Mouse (Mus musculus) liver, postnatal 0 days (tissue): ENCODE data around the gene Gnmt. TPM values are rescaled to one million over a fixed set of nuclear protein-coding genes. Genes with fewer than 3 reads are reported as not detected.
A peak's percentile ranks its signal among the peaks of the same experiment; 100 is the strongest.

Source experiments
- ATAC-seq: fragments of 200-750 bp; cut with Nextera tagmentation; 2 replicates; pipeline ENCODE4 v1.8.0; 2017; ENCODE audit warnings: mild to moderate bottlenecking, moderate library complexity
- DNase-seq: peaks from one replicate; pipeline ENCODE4 v3.0.0-alpha.2; 2016
- H3K27ac ChIP-seq: fragments of 300-500 bp; sonication (generic); 2 replicates; pipeline ENCODE4 v1.5.1; 2014; ENCODE audit warnings: antibody characterized with exemption, moderate library complexity, mild to moderate bottlenecking, low read depth
- H3K27me3 ChIP-seq: fragments of 300-500 bp; sonication (generic); 2 replicates; pipeline ENCODE4 v1.6.1; 2014; ENCODE audit warnings: low read length, control low read depth, mixed read lengths; ENCODE audit not compliant: insufficient read depth
- H3K36me3 ChIP-seq: fragments of 300-500 bp; sonication (generic); replicated peaks from 2 replicates; pipeline ENCODE4 v1.6.1; 2014; ENCODE audit warnings: mild to moderate bottlenecking, control low read depth, low read length, moderate library complexity, mixed read lengths; ENCODE audit not compliant: insufficient read depth
- H3K4me1 ChIP-seq: fragments of 300-500 bp; sonication (generic); 2 replicates; pipeline ENCODE4 v1.6.1; 2014; ENCODE audit warnings: antibody characterized with exemption, mild to moderate bottlenecking, control low read depth; ENCODE audit not compliant: insufficient read depth
- H3K4me2 ChIP-seq: fragments of 300-500 bp; sonication (generic); 2 replicates; pipeline ENCODE4 v1.6.1; 2014; ENCODE audit warnings: low read depth, mild to moderate bottlenecking, low read length, moderate library complexity, mixed read lengths
- H3K4me3 ChIP-seq: fragments of 300-500 bp; sonication (generic); 2 replicates; pipeline ENCODE4 v1.5.1; 2014; ENCODE audit warnings: low read depth, low read length
- H3K9ac ChIP-seq: fragments of 300-500 bp; sonication (generic); replicated peaks from 2 replicates; pipeline ENCODE4 v1.6.1; 2014; ENCODE audit warnings: mild to moderate bottlenecking, moderate library complexity
- H3K9me3 ChIP-seq: fragments of 300-500 bp; sonication (generic); 2 replicates; pipeline ENCODE4 v1.6.1; 2016; ENCODE audit warnings: mild to moderate bottlenecking, control low read depth, low read length, mixed read lengths
- CTCF ChIP-seq: sonication (generic); IDR thresholded peaks from 2 replicates; pipeline ENCODE4 v1.5.1; 2016; ENCODE audit warnings: antibody characterized with exemption, low read depth
- EP300 ChIP-seq: IDR thresholded peaks from 2 replicates; pipeline ENCODE4 v1.6.1; 2016; ENCODE audit warnings: antibody characterized with exemption, low read depth, mild to moderate bottlenecking
- WGBS: fragments of 180-500 bp; shearing (Covaris S2); extraction: QIAGEN DNeasy Blood & Tissue Kit; methylation state at CpG from one replicate; pipeline ENCODE4 v1.1.7; 2014; ENCODE audit not compliant: insufficient replicate concordance; 5-methylcytosine and 5-hydroxymethylcytosine counted together
- polyA plus RNA-seq: library from polyadenylated mRNA; unstranded; fragments of >200 nt; fragmentation: Nextera tagmentation; extraction: Ambion mirVana; gene quantifications from 2 replicates; pipeline ENCODE4 v1.2.1, GENCODE M21; 2015

Gene Gnmt
- polyA plus RNA-seq: 707 and 780 TPM in 2 replicates

DNA sequence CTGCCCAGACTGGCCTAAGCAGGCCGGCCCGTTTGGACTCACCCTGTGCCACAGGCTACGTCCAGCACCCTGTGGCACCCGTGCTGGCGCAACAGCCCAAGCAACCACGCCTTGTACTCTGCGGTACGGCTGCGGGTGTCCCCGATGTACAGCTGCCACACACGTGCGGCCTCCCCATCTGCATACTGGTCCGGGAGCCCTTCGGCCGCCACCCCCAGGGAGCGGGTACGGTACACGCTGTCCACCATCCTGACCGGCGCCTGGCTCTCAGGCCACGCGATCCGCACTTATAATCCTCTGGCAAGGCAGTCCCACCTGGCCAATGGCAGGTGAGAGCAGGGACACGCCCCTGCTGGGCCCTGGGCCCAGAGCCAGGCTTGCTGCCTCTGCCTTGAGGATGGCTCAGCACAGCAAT, at the start of gene Gnmt:
Gene Gnmt (minus strand): TSS at position 265 of the 415 bp plus-strand sequence.
- Histone ChIP-seq H3K27ac (peak within 1 kb of the TSS; percentile 91), H3K9ac (peak within 1 kb of the TSS; percentile 79), H3K36me3 (peaks cover 19% of the 10 kb centered on the region), H3K4me1 (0 out of 2 replicates have a peak, but pooled peaks cover 7% of the 10 kb centered on the region), H3K4me2 (peak within 1 kb of the TSS; percentile 64), H3K4me3 (peak within 1 kb of the TSS; percentile 55), H3K27me3 (no peaks in the 10 kb centered on the region), H3K9me3 (no peaks in the 10 kb centered on the region)
- ATAC-seq (peak; percentile 86), DNase-seq (peak; percentile 85)
- WGBS: 22% methylated on average over 24 of the region's 24 CpGs
- TF ChIP-seq EP300 (peak; percentile 49; the same call in 1 of the 2 replicates), CTCF (no peak)

DNA sequence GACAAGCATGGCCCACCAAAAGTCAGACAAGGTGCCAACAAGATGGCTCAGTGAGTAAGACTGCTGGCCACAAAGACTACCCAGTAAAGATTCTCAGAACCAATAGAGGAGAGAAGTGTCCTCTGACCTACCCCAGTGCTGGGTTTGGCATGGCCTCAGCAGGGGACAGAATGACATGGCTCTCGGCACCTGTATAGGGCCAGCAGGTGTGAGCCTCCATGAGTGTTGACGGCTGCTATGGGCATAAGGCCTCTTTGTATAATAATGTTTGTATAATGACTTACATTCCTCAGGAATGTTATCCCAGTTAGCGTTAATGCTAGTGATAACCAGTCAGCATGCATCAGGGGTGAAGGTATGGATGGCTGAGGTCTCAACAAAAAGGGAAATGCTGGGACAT, 47.1 kb upstream of the Gnmt start:
- H3K9me3 ChIP-seq: no peaks in the 10 kb centered on the region
- no peak overlapping the region for H3K4me3 ChIP-seq
- H3K9ac ChIP-seq: no peak overlapping the region
- no peak for DNase-seq
- TF ChIP-seq CTCF (no peak), EP300 (no peak)
- H3K27ac ChIP-seq: no peak overlapping the region
- H3K27me3 ChIP-seq: no peaks in the 10 kb centered on the region
- no peak overlapping the region for H3K4me2 ChIP-seq
- H3K4me1 ChIP-seq: peaks cover 18% of the 10 kb centered on the region
- ATAC-seq: no peak
- peaks cover 49% of the 10 kb centered on the region for H3K36me3 ChIP-seq
- 89% methylated on average over 3 of the region's 3 CpGs for WGBS

DNA sequence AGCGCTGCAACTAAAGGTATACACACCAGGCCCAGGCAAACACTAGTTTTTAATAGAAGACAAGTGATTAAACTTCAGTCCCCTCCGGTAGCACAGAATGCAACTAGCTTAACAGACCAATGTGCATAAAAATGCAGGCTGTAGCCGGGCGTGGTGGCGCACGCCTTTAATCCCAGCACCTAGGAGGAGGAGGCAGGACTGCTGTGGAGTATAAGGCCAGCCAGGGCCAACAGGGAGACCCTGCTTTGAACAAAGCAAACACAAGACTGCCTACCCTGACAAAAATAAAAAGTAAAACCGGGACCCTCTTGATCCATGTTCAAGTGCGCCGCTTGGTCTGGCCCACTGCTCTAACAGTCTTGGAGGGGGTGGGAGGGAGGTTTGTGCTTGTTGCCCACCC, 46.1 kb upstream of the Gnmt start:
- TF ChIP-seq CTCF (no peak), EP300 (no peak)
- Histone ChIP-seq H3K9me3 (no peaks in the 10 kb centered on the region), H3K4me3 (no peak overlapping the region), H3K36me3 (peaks cover 42% of the 10 kb centered on the region), H3K27ac (no peak overlapping the region), H3K4me1 (peaks cover 17% of the 10 kb centered on the region), H3K27me3 (no peaks in the 10 kb centered on the region), H3K4me2 (no peak overlapping the region), H3K9ac (no peak overlapping the region)
- WGBS: 90% methylated on average over 9 of the region's 9 CpGs
- DNase-seq (no peak), ATAC-seq (no peak)

DNA sequence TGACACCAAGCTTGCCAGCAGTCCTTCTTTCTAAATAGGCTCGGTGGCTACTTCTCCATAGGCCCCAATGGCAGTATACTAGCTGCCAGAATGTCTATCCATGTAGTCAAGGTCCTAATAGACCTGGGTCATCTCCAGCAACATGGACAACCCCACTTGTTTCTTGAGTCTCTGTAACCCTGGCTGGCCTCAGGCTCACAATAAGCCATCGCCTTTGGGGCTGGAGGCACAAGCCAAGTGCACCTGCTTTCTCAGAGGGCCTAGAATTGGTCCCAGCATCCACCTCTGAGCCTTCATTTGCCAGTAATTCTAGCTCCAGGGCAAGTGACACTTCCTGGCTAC, 45.1 kb upstream of the Gnmt start:
- DNase-seq (no peak), ATAC-seq (no peak)
- H3K36me3 ChIP-seq: peaks cover 33% of the 10 kb centered on the region
- H3K9ac ChIP-seq: peak overlapping the region; percentile 90; the same call in 1 of the 2 replicates
- H3K4me1 ChIP-seq: peaks cover 17% of the 10 kb centered on the region
- no peaks in the 10 kb centered on the region for H3K9me3 ChIP-seq
- H3K27me3 ChIP-seq: no peaks in the 10 kb centered on the region
- H3K4me3 ChIP-seq: 0 out of 2 replicates have a peak overlapping the region, but pooled peaks have one; percentile 80
- TF ChIP-seq CTCF (no peak), EP300 (no peak)
- peak overlapping the region; percentile 90; the same call in 1 of the 2 replicates for H3K4me2 ChIP-seq
- H3K27ac ChIP-seq: peak overlapping the region; percentile 49
- 44% methylated on average over 2 of the region's 2 CpGs for WGBS

DNA sequence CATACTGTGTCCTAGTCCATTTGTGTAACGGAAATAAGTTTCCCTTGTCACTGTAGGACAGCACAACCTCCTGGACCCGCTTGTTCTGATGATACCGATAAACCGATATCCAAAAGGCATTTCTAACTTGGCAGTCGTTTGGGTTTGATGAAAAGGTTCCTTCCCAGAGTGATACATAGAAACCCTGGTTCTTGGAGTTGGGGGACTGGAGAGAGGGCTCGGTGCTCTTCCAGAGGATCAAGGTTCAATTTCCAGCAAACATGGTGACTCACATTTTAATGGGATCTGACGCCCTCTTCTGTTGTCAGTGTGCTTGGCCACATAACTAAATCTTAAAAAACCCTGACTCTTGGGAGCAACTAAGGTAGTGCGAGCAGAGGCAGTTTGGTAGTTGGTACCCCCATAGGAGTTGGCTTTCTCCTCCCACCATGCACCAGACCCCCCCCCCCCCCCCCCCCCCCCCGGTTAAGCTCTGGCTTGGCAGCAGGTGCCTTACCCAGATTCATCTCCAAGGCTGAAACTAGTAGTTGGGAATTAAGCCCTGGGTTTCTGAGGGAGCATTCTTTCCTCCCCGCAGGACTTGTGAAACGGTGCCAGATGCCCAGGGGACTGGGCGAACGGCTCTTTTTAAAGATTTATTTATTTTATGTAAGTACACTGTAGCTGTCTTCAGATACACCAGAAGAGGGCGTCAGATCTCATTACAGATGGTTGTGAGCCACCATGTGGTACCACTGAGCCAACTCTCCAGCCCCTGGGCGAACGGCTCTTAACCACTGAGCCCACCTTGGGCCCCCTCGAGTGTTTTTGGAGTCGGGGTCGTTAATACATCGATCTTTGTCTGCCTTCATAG, 44.5 kb upstream of the Gnmt start:
- WGBS: 9% methylated on average over 19 of the region's 20 CpGs
- Histone ChIP-seq H3K4me1 (peaks cover 17% of the 10 kb centered on the region), H3K27me3 (no peaks in the 10 kb centered on the region), H3K9me3 (no peaks in the 10 kb centered on the region), H3K27ac (peak overlapping the region; percentile 90), H3K4me3 (peak overlapping the region; percentile 80), H3K4me2 (peak overlapping the region; percentile 90), H3K36me3 (peaks cover 27% of the 10 kb centered on the region), H3K9ac (peak overlapping the region; percentile 90)
- DNase-seq (peak; percentile 54), ATAC-seq (peak; percentile 27; the same call in 1 of the 2 replicates)
- TF ChIP-seq CTCF: peak; percentile 45
- no peak for TF ChIP-seq EP300

DNA sequence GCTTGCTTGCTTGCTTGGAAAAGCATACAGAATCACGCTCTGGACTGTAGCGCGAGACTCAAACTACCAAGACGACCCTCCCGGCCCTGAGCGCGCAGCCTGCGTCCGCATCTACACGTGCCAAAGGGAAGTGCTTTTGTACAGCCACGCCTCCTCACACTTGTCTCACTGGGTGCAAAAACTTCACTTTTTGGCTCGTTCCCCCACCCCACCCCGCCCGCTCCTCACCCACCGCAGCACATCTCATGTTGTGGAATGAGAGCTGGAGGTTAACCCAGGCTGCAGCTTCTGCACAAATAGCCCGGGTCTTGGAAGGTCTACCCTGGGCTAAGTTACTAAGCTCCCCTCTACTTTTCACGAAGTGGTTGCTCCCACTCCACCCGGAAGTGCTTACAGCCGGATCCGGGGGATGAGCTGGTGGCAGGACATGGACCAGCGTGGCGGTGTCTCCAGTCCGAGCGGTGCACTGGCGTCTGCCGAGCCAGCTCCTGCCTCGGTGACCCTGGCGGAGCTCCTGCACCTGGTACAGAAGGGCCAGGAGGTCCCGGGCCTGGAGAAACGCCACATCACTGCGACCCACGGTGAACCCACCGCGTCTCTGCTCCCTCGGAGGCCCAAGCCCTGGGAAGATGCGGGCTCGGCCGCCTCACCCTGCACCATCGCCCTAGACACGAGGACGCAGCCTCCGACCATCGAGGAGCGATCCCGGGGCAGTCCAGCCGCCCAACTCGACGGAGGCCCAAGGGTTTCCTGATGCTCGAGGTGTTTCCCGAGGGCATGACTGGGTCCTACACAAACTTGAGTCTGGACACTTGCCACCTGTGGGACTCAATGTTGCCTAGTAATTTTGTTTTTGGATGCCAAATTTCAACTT, 43.7 kb upstream of the Gnmt start, which contains the start of gene 2310039H08Rik:
Gene 2310039H08Rik (plus strand): TSS at position 232 of the 874 bp plus-strand sequence.
- peak; percentile 85 for ATAC-seq
- Histone ChIP-seq H3K36me3 (peaks cover 20% of the 10 kb centered on the region), H3K4me3 (peak within 1 kb of the TSS; percentile 80), H3K27ac (peak within 1 kb of the TSS; percentile 90), H3K4me1 (peaks cover 19% of the 10 kb centered on the region), H3K4me2 (peak within 1 kb of the TSS; percentile 90), H3K9me3 (no peaks in the 10 kb centered on the region), H3K9ac (peak within 1 kb of the TSS; percentile 90), H3K27me3 (no peaks in the 10 kb centered on the region)
- no peak; the same call in 1 of the 2 replicates for TF ChIP-seq CTCF
- no peak for TF ChIP-seq EP300
- DNase-seq: peak; percentile 85
- WGBS: under 1% methylated on average over 50 of the region's 50 CpGs
